Mouse (Mus musculus): ENCODE measurements around the gene Abca9. TPM values are rescaled to one million over a fixed set of nuclear protein-coding genes. Genes with fewer than 3 reads are reported as not detected.

Abca9 gene
- polyA plus RNA-seq, 1 experiment = 0.02 TPM

Other genes starting within 250 kb of the Abca9 start
- gene Abca8b, start 172.4 kb downstream of the Abca9 start, polyA plus RNA-seq (2012; fragmentation: generic; extraction: Trizol) = 2.1 TPM
- gene Abca8a, start 72.2 kb downstream of the Abca9 start, polyA plus RNA-seq (2012; fragmentation: generic; extraction: Trizol) = 0.14 TPM
- gene Abca6, start 83.6 kb upstream of the Abca9 start, polyA plus RNA-seq (2012; fragmentation: generic; extraction: Trizol) = not detected
- gene Abca5, start 169.5 kb upstream of the Abca9 start, polyA plus RNA-seq (2012; fragmentation: generic; extraction: Trizol) = 2.9 TPM
- gene Map2k6, start 230.9 kb upstream of the Abca9 start, polyA plus RNA-seq (2012; fragmentation: generic; extraction: Trizol) = 2.9 TPM

Data from myocyte (in vitro differentiated cells).